Mouse (Mus musculus) left cerebral cortex, postnatal 4 days (tissue): ENCODE results near the gene Eid1. TPM values are rescaled to one million over a fixed set of nuclear protein-coding genes. Genes with fewer than 3 reads are reported as not detected.

ENCODE experiments used
- total RNA-seq, 2 experiments: library from RNA; stranded (reverse); gene quantifications; 2 replicates each; pipeline ENCODE4 v1.2.3; 2021

Gene Eid1
- total RNA-seq, 2 experiments from 2014 or later, result 522 to 568 TPM

Other genes with a start within 250 kb of the Eid1 start
- under 1 TPM; 0.24 to 0.40 TPM for gene Gm9913, start 168.0 kb upstream of the Eid1 start, total RNA-seq
- gene Fbn1, start 165.1 kb upstream of the Eid1 start, total RNA-seq, result 10 to 100 TPM; 17.4 to 18.3 TPM
- gene Cep152, start 48.0 kb upstream of the Eid1 start, total RNA-seq, result 1 to 10 TPM; 2.6 to 3.6 TPM
- gene Shc4, start 51.1 kb downstream of the Eid1 start, total RNA-seq, result 1 to 10 TPM; 5.3 to 5.6 TPM
- gene Secisbp2l, start 109.8 kb downstream of the Eid1 start, total RNA-seq, result 10 to 100 TPM; 79.1 to 79.8 TPM
- 10 to 100 TPM; 25.1 to 25.8 TPM for gene Galk2, start 186.0 kb downstream of the Eid1 start, total RNA-seq
- 100 to 1,000 TPM in 1 of 2 experiments, 10 to 100 TPM in 1; 99.0 to 102 TPM for gene Cops2, start 186.0 kb downstream of the Eid1 start, total RNA-seq